Mouse (Mus musculus): Measurements from ENCODE around the gene Olfr750. TPM values are rescaled to one million over a fixed set of nuclear protein-coding genes. Genes with fewer than 3 reads are reported as not detected.

The Olfr750 gene
- total RNA-seq, 2 experiments from 2014 or later = not detected

GRCm38 (mm10) chr14:51027387-51028155, 46.7 kb downstream of the Olfr750 start:
- no peak for DNase-seq (ENCODE audit: low spot score)

GRCm38 (mm10) chr14:51026391-51027133, 47.7 kb downstream of the Olfr750 start:
- DNase-seq (ENCODE audit: low spot score) = peak; percentile 75

DNA sequence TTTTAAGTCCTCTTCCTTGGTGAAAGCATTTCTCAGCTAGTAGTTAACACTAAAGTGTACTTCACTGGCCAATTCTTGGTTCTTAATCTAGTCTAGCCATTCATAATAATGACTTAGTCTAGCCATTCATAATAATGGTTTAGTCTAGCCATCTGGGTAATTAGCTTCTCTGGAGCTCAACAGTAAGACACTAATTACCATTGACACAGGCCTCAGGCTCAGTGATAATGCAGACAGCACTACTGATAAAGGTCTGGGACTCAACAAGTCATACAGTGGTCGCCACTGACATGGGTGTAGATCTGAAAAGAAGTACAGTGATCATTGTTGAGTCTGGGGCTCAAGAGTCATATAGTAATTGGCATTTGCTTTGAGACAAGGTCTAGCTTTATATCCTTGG, 49.4 kb downstream of the Olfr750 start:
- no peak for DNase-seq (ENCODE audit: low spot score)

- DNase-seq (ENCODE audit: low spot score) = no peak
Observed at GRCm38 (mm10) chr14:51023457-51023856, 50.8 kb downstream of the Olfr750 start.

GRCm38 (mm10) chr14:51017256-51017655, 57.0 kb downstream of the Olfr750 start:
- peak; percentile 62 for DNase-seq (ENCODE audit: low spot score)

Other genes starting within 250 kb of the Olfr750 start
- gene Tep1, start 203.9 kb downstream of the Olfr750 start, total RNA-seq (2021) = 1 to 10 TPM; 6.5 to 9.0 TPM
- 100 to 1,000 TPM in 1 of 2 experiments, 10 to 100 TPM in 1; 56.5 to 114 TPM for gene Klhl33, start 176.9 kb downstream of the Olfr750 start, total RNA-seq (2021)
- gene Osgep, start 149.5 kb downstream of the Olfr750 start, total RNA-seq (2021) = 10 to 100 TPM; 45.9 to 47.5 TPM
- gene Apex1, start 149.5 kb downstream of the Olfr750 start, total RNA-seq (2021) = 10 to 100 TPM; 29.1 to 29.2 TPM
- gene Pip4p1, start 143.6 kb downstream of the Olfr750 start, total RNA-seq (2021) = 10 to 100 TPM; 16.1 to 16.7 TPM
- gene Pnp, start 143.4 kb downstream of the Olfr750 start, total RNA-seq (2021) = 1 to 10 TPM; 3.3 to 4.5 TPM
- gene Gm49342, start 129.9 kb downstream of the Olfr750 start, total RNA-seq (2021) = 1 to 10 TPM; 2.2 to 6.2 TPM
- under 1 TPM in 1 of 2 experiments, not detected in 1; 0.24 TPM for gene Pnp2, start 118.4 kb downstream of the Olfr750 start, total RNA-seq (2021)
- not detected for gene Rnase10, start 66.7 kb downstream of the Olfr750 start, total RNA-seq (2021)
- gene Rnase9, start 32.6 kb downstream of the Olfr750 start, total RNA-seq (2021) = not detected
- not detected for gene Rnase11, start 24.3 kb downstream of the Olfr750 start, total RNA-seq (2021)
- gene Rnase12, start 16.8 kb downstream of the Olfr750 start, total RNA-seq (2021) = not detected
- gene Rnase4, start 16.6 kb upstream of the Olfr750 start, total RNA-seq (2021) = 10 to 100 TPM; 25.0 to 30.1 TPM
- 1 to 10 TPM; 3.0 to 4.1 TPM for gene Ang, start 16.7 kb upstream of the Olfr750 start, total RNA-seq (2021)
- gene Eddm3b, start 40.0 kb upstream of the Olfr750 start, total RNA-seq (2021) = not detected
- gene Rnase6, start 49.5 kb upstream of the Olfr750 start, total RNA-seq (2021) = under 1 TPM in 1 of 2 experiments, not detected in 1; 0.21 TPM
- under 1 TPM in 1 of 2 experiments, not detected in 1; 0.39 TPM for gene Rnase1, start 72.3 kb upstream of the Olfr750 start, total RNA-seq (2021)
- not detected for gene Rnase2b, start 87.8 kb upstream of the Olfr750 start, total RNA-seq (2021)
- gene Ang2, start 124.7 kb upstream of the Olfr750 start, total RNA-seq (2021) = not detected
- not detected for gene Ear14, start 129.0 kb upstream of the Olfr750 start, total RNA-seq (2021)
- 1 to 10 TPM; 3.2 to 3.4 TPM for gene Rnase2a, start 181.7 kb upstream of the Olfr750 start, total RNA-seq (2021)

All from gastrocnemius, adult 18-20 months (tissue).